Mouse (Mus musculus): ENCODE data around the gene Pla2g4b. TPM values are rescaled to one million over a fixed set of nuclear protein-coding genes. Genes with fewer than 3 reads are reported as not detected.

Gene Pla2g4b
- polyA plus RNA-seq, 1 experiment from 2014 or later, result 2.6 TPM

DNA sequence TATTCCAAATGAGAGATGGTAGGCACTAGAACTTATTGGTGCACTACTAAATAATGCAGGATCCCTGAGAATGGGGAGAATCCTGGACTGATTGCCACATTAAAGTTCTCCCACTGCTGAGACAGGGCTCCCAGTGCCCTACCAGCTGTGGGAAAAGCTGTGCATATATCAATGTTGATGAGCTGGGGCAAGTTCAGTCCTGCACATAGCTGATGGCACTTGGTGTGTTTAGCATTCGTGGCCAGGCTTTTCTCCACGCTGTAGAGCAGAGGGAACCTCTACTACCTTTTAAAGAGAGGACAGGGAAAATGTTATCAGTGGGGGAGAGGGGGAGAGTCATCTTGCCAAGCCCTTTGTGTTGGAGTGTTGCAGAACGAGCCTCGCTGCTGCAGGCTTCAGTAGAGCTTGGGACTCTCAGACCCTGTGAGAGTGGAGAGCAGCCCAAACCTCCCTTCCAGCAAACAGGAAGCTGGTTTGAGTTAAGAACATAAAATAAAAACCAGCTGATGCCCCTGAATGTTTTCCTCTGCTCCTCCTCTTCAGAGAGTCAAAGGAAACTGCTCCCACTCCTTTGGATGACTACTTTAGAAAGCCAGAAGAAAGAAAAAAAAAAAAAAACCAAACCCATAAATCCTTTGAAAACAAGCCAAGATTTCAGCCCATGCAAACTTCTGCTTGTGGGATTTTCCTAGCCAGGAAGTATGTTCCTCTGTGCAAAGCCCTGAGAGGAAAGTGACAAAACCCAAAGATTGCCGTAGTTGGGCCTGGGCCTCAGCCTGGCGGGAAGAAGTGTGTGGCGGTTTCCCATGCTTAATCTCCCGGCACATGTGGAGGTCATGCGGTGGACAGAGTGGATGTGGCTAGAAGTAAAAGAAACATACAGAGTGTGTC is 37.6 kb upstream of the Pla2g4b start:
- H3K27me3 ChIP-seq (ENCODE audit: control insufficient read depth, insufficient read depth, low read length), result no peaks in the 10 kb centered on the region
- H3K4me3 ChIP-seq (replicated peaks; ENCODE audit: low read depth, low read length), result no peak overlapping the region
- DNase-seq (no peak), ATAC-seq (ENCODE audit: low FRiP score, low TSS enrichment) (no peak)
- H3K9ac ChIP-seq (replicated peaks; ENCODE audit: low read length), result no peak overlapping the region
- no peak overlapping the region; the same call in 1 of the 2 replicates for H3K27ac ChIP-seq (replicated peaks; ENCODE audit: low read depth, low read length)
- WGBS, result 71% methylated on average over 9 of the region's 9 CpGs
- no peaks in the 10 kb centered on the region for H3K9me3 ChIP-seq (ENCODE audit: control insufficient read depth, low read length)
- H3K4me2 ChIP-seq (ENCODE audit: low read length), result no peak overlapping the region
- no peaks in the 10 kb centered on the region for H3K4me1 ChIP-seq (ENCODE audit: control insufficient read depth, insufficient read depth, low read length)
- H3K36me3 ChIP-seq (ENCODE audit: control insufficient read depth, insufficient read depth, low read length), result peaks cover 5% of the 10 kb centered on the region

DNA sequence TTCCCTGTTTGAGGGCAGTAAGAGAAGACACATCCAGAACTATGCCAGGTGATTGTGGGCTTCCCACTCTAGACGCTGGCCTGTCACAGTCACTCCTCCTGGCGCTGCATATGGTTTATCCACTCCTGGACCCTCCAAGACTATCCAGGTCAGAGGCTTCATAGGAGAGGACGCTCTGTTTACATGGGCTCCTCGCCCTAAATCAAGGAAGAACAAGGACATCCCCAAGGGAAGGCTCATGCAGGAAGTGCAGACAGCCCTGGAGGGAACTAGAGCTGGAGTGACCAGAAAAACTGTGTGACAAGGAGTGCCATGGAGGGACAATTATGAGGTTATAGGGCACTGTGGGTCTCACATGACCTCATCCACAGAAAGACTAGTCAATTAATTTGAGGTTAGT is 35.9 kb upstream of the Pla2g4b start:
- H3K4me1 ChIP-seq (ENCODE audit: control insufficient read depth, insufficient read depth, low read length), result no peaks in the 10 kb centered on the region
- WGBS, result 85% methylated on average over 4 of the region's 4 CpGs
- H3K36me3 ChIP-seq (ENCODE audit: control insufficient read depth, insufficient read depth, low read length), result peaks cover 12% of the 10 kb centered on the region
- H3K27ac ChIP-seq (replicated peaks; ENCODE audit: low read depth, low read length), result no peak overlapping the region
- ATAC-seq (ENCODE audit: low FRiP score, low TSS enrichment), result no peak
- no peak overlapping the region for H3K4me3 ChIP-seq (replicated peaks; ENCODE audit: low read depth, low read length)
- H3K27me3 ChIP-seq (ENCODE audit: control insufficient read depth, insufficient read depth, low read length), result no peaks in the 10 kb centered on the region
- no peak overlapping the region for H3K4me2 ChIP-seq (ENCODE audit: low read length)
- H3K9me3 ChIP-seq (ENCODE audit: control insufficient read depth, low read length), result no peaks in the 10 kb centered on the region
- no peak overlapping the region for H3K9ac ChIP-seq (replicated peaks; ENCODE audit: low read length)
- DNase-seq, result no peak

DNA sequence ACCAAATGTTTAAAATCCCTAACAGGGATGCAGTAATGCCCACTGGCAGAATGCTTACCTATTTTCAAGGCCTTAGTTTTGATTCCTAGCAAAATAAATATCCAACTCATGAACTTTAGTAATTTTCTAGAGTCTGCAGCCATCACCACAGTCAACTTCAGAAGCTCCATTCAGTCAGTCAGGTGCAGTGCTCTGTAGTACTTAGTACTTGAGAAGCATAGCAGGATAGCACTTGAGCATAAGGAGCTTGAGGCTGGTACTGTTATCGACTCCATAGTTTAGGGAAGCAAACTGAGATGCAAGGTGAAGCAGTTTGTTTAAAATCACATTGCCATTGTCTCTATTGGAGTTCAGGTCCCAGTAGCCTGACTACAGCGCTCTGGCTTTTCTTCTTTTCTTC is 33.5 kb upstream of the Pla2g4b start:
- Histone ChIP-seq H3K4me3 (replicated peaks; ENCODE audit: low read depth, low read length) (no peak overlapping the region), H3K9me3 (ENCODE audit: control insufficient read depth, low read length) (no peaks in the 10 kb centered on the region), H3K36me3 (ENCODE audit: control insufficient read depth, insufficient read depth, low read length) (peaks cover 12% of the 10 kb centered on the region), H3K27me3 (ENCODE audit: control insufficient read depth, insufficient read depth, low read length) (no peaks in the 10 kb centered on the region), H3K27ac (replicated peaks; ENCODE audit: low read depth, low read length) (no peak overlapping the region), H3K4me2 (ENCODE audit: low read length) (no peak overlapping the region), H3K4me1 (ENCODE audit: control insufficient read depth, insufficient read depth, low read length) (no peaks in the 10 kb centered on the region), H3K9ac (replicated peaks; ENCODE audit: low read length) (no peak overlapping the region)
- 97% methylated on average over 2 of the region's 2 CpGs for WGBS
- ATAC-seq (ENCODE audit: low FRiP score, low TSS enrichment) (no peak), DNase-seq (no peak)

DNA sequence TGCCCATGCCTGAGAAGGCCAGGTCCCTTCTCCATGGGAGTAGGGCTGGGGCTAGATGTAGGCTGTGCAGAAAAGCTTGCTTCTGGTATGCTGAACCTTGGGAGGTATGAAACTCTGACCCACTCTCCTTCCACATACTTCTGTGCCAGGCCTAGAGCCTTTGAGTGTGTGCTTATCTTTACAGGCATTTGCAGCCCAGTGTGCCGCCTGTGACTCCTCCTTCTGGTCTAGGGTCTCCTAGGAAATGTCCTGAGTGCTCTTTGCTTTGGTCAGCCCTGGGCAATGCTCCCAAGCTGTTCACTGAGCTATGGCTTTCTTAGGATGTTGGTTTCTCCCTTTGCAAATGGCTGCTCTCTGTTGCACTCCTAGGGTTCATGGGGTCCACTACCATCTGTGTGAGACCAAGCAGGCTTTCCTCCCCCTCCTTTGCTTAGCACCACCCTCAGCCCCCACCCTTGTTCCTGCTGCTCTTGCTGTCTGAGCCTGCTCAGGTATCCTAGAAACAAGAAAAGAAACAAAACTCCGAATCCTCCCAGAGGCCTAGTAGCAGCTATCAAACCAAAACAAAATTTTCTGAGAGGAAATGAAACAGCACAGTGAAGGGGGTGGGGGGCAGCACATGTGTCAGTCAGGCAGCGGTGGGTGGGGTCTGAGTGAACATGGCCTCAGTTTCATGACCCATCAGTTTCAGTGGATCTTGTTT is 32.2 kb upstream of the Pla2g4b start:
- H3K36me3 ChIP-seq (ENCODE audit: control insufficient read depth, insufficient read depth, low read length), result peaks cover 16% of the 10 kb centered on the region
- no peak overlapping the region for H3K27ac ChIP-seq (replicated peaks; ENCODE audit: low read depth, low read length)
- 87% methylated on average over 3 of the region's 3 CpGs for WGBS
- H3K27me3 ChIP-seq (ENCODE audit: control insufficient read depth, insufficient read depth, low read length), result no peaks in the 10 kb centered on the region
- no peaks in the 10 kb centered on the region for H3K9me3 ChIP-seq (ENCODE audit: control insufficient read depth, low read length)
- no peak overlapping the region for H3K4me2 ChIP-seq (ENCODE audit: low read length)
- H3K4me1 ChIP-seq (ENCODE audit: control insufficient read depth, insufficient read depth, low read length), result no peaks in the 10 kb centered on the region
- H3K4me3 ChIP-seq (replicated peaks; ENCODE audit: low read depth, low read length), result no peak overlapping the region
- no peak overlapping the region for H3K9ac ChIP-seq (replicated peaks; ENCODE audit: low read length)
- no peak for ATAC-seq (ENCODE audit: low FRiP score, low TSS enrichment)
- DNase-seq, result no peak

DNA sequence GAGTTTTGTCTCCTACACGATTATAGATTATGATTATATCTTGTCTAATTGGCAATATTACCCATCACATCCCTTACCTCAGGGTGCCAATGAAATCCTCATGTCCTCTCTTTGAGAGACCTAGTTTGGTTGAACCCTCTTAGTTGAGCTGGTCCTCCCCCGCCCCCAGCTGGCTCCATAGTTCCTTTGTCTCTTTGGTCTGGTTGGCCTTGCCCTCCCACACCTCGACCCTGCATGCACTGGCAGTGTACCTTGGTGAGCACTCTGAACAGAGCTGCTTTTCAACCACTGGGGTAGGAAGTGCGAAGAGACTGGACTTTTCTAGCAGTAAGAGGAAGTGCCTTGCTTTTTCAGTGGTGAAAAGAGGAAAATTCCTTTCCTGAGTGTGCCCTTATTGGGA is 31.3 kb upstream of the Pla2g4b start:
- no peak overlapping the region for H3K4me2 ChIP-seq (ENCODE audit: low read length)

DNA sequence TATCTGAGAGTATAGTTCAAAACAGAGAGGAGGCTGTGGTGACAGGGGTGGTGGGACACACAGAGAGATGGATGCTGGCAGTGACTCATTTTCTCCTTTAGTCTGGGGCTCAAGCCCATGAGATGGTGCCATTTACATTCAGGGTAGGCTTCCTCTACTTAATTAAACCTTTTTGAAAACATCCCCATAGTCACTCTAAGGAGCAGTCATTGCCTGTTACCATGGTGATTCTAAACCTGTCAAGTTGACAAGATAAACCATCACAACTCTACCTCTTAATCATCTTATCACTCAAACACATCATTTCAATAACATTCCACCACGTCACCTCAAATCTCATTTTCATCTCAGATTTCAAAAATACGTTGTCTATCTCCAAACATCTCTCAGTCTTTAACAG is 29.2 kb upstream of the Pla2g4b start:
- Histone ChIP-seq H3K9me3 (ENCODE audit: control insufficient read depth, low read length) (no peaks in the 10 kb centered on the region), H3K9ac (replicated peaks; ENCODE audit: low read length) (no peak overlapping the region), H3K27me3 (ENCODE audit: control insufficient read depth, insufficient read depth, low read length) (no peaks in the 10 kb centered on the region), H3K4me1 (ENCODE audit: control insufficient read depth, insufficient read depth, low read length) (no peaks in the 10 kb centered on the region), H3K36me3 (ENCODE audit: control insufficient read depth, insufficient read depth, low read length) (peaks cover 11% of the 10 kb centered on the region), H3K4me3 (replicated peaks; ENCODE audit: low read depth, low read length) (no peak overlapping the region), H3K27ac (replicated peaks; ENCODE audit: low read depth, low read length) (no peak overlapping the region), H3K4me2 (ENCODE audit: low read length) (no peak overlapping the region)
- ATAC-seq (ENCODE audit: low FRiP score, low TSS enrichment), result no peak
- DNase-seq, result no peak
- 84% methylated on average over 2 of the region's 2 CpGs for WGBS

More for the DNA sequence above, 31.3 kb upstream of the Pla2g4b start:
- Histone ChIP-seq H3K9me3 (ENCODE audit: control insufficient read depth, low read length) (no peaks in the 10 kb centered on the region), H3K9ac (replicated peaks; ENCODE audit: low read length) (no peak overlapping the region), H3K36me3 (ENCODE audit: control insufficient read depth, insufficient read depth, low read length) (peaks cover 16% of the 10 kb centered on the region), H3K4me3 (replicated peaks; ENCODE audit: low read depth, low read length) (no peak overlapping the region), H3K27ac (replicated peaks; ENCODE audit: low read depth, low read length) (no peak overlapping the region), H3K27me3 (ENCODE audit: control insufficient read depth, insufficient read depth, low read length) (no peaks in the 10 kb centered on the region), H3K4me1 (ENCODE audit: control insufficient read depth, insufficient read depth, low read length) (no peaks in the 10 kb centered on the region)
- ATAC-seq (ENCODE audit: low FRiP score, low TSS enrichment), result no peak
- DNase-seq, result no peak
- 74% methylated on average over 4 of the region's 4 CpGs for WGBS

DNA sequence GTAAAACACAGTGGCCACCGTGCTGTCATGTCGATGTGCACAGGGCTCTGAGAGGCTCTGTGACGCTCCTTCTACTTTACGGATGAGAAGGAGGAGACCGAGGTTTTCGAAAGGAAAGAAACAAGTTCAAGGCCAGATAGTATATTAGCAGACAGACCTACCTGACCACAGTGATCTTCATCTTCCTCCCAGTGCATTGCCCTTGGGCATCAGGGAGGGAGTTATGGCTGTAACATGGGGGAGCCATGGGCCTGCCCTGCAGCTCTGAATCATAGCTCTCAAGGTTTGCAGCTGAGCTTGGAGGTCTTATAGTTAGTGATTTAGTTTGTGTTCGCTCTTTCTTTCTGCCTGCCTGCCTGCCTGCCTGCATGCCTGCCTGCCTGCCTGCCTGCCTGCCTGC is 26.5 kb upstream of the Pla2g4b start:
- ATAC-seq (ENCODE audit: low FRiP score, low TSS enrichment), result no peak

DNA sequence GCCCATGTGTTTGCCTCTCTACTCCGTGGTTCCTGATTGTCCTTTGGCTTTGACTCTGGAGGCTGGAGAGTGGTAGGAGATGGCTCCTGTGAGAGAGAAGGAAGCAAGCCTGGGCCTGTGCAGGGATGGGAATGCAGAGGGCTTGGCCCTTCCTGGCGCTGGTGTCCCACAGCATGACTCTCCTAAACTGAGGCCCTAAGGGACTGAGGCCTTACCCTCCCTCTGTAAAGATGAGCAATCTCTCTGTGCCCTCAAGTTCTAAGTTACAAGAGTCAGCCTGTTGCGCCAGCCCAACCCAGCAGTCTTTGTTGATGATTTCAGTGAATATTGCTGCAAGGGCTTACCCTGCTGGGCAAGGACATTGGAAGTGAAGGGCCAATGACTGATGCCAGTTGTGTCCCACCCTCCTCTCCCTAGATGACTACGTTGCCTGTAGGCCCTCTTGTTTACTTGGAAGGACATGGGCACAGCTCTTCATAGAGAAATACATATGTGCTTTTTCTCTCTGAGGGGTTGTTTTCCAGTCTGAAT is 25.5 kb upstream of the Pla2g4b start:
- WGBS, result 83% methylated on average over 4 of the region's 4 CpGs
- Histone ChIP-seq H3K36me3 (ENCODE audit: control insufficient read depth, insufficient read depth, low read length) (peaks cover 8% of the 10 kb centered on the region), H3K4me2 (ENCODE audit: low read length) (no peak overlapping the region), H3K9me3 (ENCODE audit: control insufficient read depth, low read length) (no peaks in the 10 kb centered on the region), H3K9ac (replicated peaks; ENCODE audit: low read length) (no peak overlapping the region), H3K4me3 (replicated peaks; ENCODE audit: low read depth, low read length) (no peak overlapping the region), H3K4me1 (ENCODE audit: control insufficient read depth, insufficient read depth, low read length) (no peaks in the 10 kb centered on the region), H3K27me3 (ENCODE audit: control insufficient read depth, insufficient read depth, low read length) (no peaks in the 10 kb centered on the region), H3K27ac (replicated peaks; ENCODE audit: low read depth, low read length) (no peak overlapping the region)
- ATAC-seq (ENCODE audit: low FRiP score, low TSS enrichment) (no peak), DNase-seq (no peak)

More for the DNA sequence above, 26.5 kb upstream of the Pla2g4b start:
- DNase-seq, result no peak
- Histone ChIP-seq H3K4me2 (ENCODE audit: low read length) (no peak overlapping the region), H3K36me3 (ENCODE audit: control insufficient read depth, insufficient read depth, low read length) (0 out of 2 replicates have a peak, but pooled peaks cover 4% of the 10 kb centered on the region), H3K9ac (replicated peaks; ENCODE audit: low read length) (no peak overlapping the region), H3K4me1 (ENCODE audit: control insufficient read depth, insufficient read depth, low read length) (no peaks in the 10 kb centered on the region), H3K27me3 (ENCODE audit: control insufficient read depth, insufficient read depth, low read length) (no peaks in the 10 kb centered on the region), H3K9me3 (ENCODE audit: control insufficient read depth, low read length) (no peaks in the 10 kb centered on the region), H3K4me3 (replicated peaks; ENCODE audit: low read depth, low read length) (no peak overlapping the region), H3K27ac (replicated peaks; ENCODE audit: low read depth, low read length) (no peak overlapping the region)
- 97% methylated on average over 7 of the region's 7 CpGs for WGBS
